Mouse (Mus musculus) forelimb bud, embryonic 11.5 days (tissue): ENCODE measurements around the gene Gsta2.
A peak's percentile ranks its signal among the peaks of the same experiment; 100 is the strongest.
"Not testable (repeated sequence)": the region's sequence is repeated elsewhere in the genome, so short reads cannot be mapped to it uniquely, and the experiment has no call there.

Experiments
- DNase-seq: peaks from one replicate; pipeline ENCODE4 v3.0.0-alpha.2; 2012; ENCODE audit warnings: low read depth, low spot score

Gsta2 gene

GRCm38 (mm10) chr9:78355611-78356010 is at the start of gene Gsta2:
Gsta2 (minus strand) TSS chr9:78355788.
- no peak for DNase-seq

GRCm38 (mm10) chr9:78401596-78401995 is 46.0 kb upstream of the Gsta2 start:
- DNase-seq: no peak

- no peak for DNase-seq
Observed at GRCm38 (mm10) chr9:78400570-78400969, 45.0 kb upstream of the Gsta2 start.

- no peak for DNase-seq
Observed at GRCm38 (mm10) chr9:78396517-78396916, 40.9 kb upstream of the Gsta2 start.

GRCm38 (mm10) chr9:78395630-78396351 is 40.2 kb upstream of the Gsta2 start, which contains the start of gene Ddx43:
Ddx43 (plus strand) TSS chr9:78395777.
- peak; percentile 50 for DNase-seq

GRCm38 (mm10) chr9:78395244-78395629 is 39.6 kb upstream of the Gsta2 start:
- DNase-seq: no peak

- no peak for DNase-seq
Observed at GRCm38 (mm10) chr9:78394602-78395001, 39.0 kb upstream of the Gsta2 start.

- DNase-seq: no peak
Observed at GRCm38 (mm10) chr9:78393741-78394140, 38.2 kb upstream of the Gsta2 start.

- no peak for DNase-seq
Observed at GRCm38 (mm10) chr9:78389981-78390380, 34.4 kb upstream of the Gsta2 start.

GRCm38 (mm10) chr9:78386947-78387346 is 31.4 kb upstream of the Gsta2 start:
- no peak for DNase-seq

GRCm38 (mm10) chr9:78385893-78386292 is 30.3 kb upstream of the Gsta2 start:
- peak; percentile 26 for DNase-seq

GRCm38 (mm10) chr9:78378113-78378785 is 22.7 kb upstream of the Gsta2 start, which contains the start of gene Ooep:
Ooep (minus strand) TSS chr9:78378725.
- no peak for DNase-seq

GRCm38 (mm10) chr9:78377546-78377945 is 22.0 kb upstream of the Gsta2 start:
- no peak for DNase-seq

- DNase-seq: no peak
Observed at GRCm38 (mm10) chr9:78375486-78375885, 19.9 kb upstream of the Gsta2 start.

GRCm38 (mm10) chr9:78374885-78375389 is 19.3 kb upstream of the Gsta2 start:
- DNase-seq: no peak

- DNase-seq: no peak
Observed at GRCm38 (mm10) chr9:78374397-78374796, 18.8 kb upstream of the Gsta2 start.

GRCm38 (mm10) chr9:78372827-78373504 is 17.4 kb upstream of the Gsta2 start:
- DNase-seq: no peak

GRCm38 (mm10) chr9:78371441-78371840 is 15.9 kb upstream of the Gsta2 start:
- DNase-seq: no peak

GRCm38 (mm10) chr9:78369786-78370185 is 14.2 kb upstream of the Gsta2 start:
- no peak for DNase-seq

GRCm38 (mm10) chr9:78369349-78369748 is 13.8 kb upstream of the Gsta2 start:
- no peak for DNase-seq

GRCm38 (mm10) chr9:78368671-78369293 is 13.2 kb upstream of the Gsta2 start:
- no peak for DNase-seq

- not testable (repeated sequence) for DNase-seq
Observed at GRCm38 (mm10) chr9:78367959-78368358, 12.4 kb upstream of the Gsta2 start, which contains the start of gene Dppa5a. Dppa5a (minus strand) TSS chr9:78368177.
